Mouse (Mus musculus) lung, embryonic 15.5 days (tissue): ENCODE results near the gene Cds1. TPM values are rescaled to one million over a fixed set of nuclear protein-coding genes. Genes with fewer than 3 reads are reported as not detected.

Source experiments
- ATAC-seq: fragments of 200-750 bp; cut with Nextera tagmentation; 2 replicates; pipeline ENCODE4 v1.8.0; 2017; ENCODE audit warnings: moderate number of reproducible peaks, borderline replicate concordance; ENCODE audit not compliant: low FRiP score, low TSS enrichment; ENCODE audit errors: extremely low read depth
- H3K27ac ChIP-seq: fragments of 300-500 bp; sonication (generic); 2 replicates; pipeline ENCODE4 v1.5.1; 2015; ENCODE audit warnings: moderate library complexity, mild to moderate bottlenecking, inconsistent platforms
- H3K27me3 ChIP-seq: fragments of 300-500 bp; sonication (generic); 2 replicates; pipeline ENCODE4 v1.6.1; 2015; ENCODE audit warnings: inconsistent platforms
- H3K36me3 ChIP-seq: fragments of 300-500 bp; sonication (generic); 2 replicates; pipeline ENCODE4 v1.6.1; 2015; ENCODE audit warnings: inconsistent platforms
- H3K4me1 ChIP-seq: fragments of 300-500 bp; sonication (generic); 2 replicates; pipeline ENCODE4 v1.6.1; 2015; ENCODE audit warnings: inconsistent platforms
- H3K4me2 ChIP-seq: fragments of 300-500 bp; sonication (generic); 2 replicates; pipeline ENCODE4 v1.6.1; 2015; ENCODE audit warnings: inconsistent platforms, mild to moderate bottlenecking, moderate library complexity
- H3K4me3 ChIP-seq: fragments of 300-500 bp; sonication (generic); 2 replicates; pipeline ENCODE4 v1.5.1; 2015; ENCODE audit warnings: mild to moderate bottlenecking, inconsistent platforms
- H3K9ac ChIP-seq: fragments of 300-500 bp; sonication (generic); 2 replicates; pipeline ENCODE4 v1.6.1; 2015; ENCODE audit warnings: inconsistent platforms
- H3K9me3 ChIP-seq: fragments of 300-500 bp; sonication (generic); 2 replicates; pipeline ENCODE4 v1.6.1; 2016; ENCODE audit warnings: inconsistent platforms
- WGBS: fragments of 180-500 bp; shearing (Covaris S2); methylation state at CpG from one replicate; pipeline ENCODE4 v1.1.7; 2015; 5-methylcytosine and 5-hydroxymethylcytosine counted together
- polyA plus RNA-seq: library from polyadenylated mRNA; unstranded; fragments of >200 nt; fragmentation: Nextera tagmentation; extraction: Ambion mirVana; gene quantifications from 2 replicates; pipeline ENCODE4 v1.2.1, GENCODE M21; 2015

Cds1 gene
- polyA plus RNA-seq, 1 experiment from 2014 or later: 7.4 TPM

DNA sequence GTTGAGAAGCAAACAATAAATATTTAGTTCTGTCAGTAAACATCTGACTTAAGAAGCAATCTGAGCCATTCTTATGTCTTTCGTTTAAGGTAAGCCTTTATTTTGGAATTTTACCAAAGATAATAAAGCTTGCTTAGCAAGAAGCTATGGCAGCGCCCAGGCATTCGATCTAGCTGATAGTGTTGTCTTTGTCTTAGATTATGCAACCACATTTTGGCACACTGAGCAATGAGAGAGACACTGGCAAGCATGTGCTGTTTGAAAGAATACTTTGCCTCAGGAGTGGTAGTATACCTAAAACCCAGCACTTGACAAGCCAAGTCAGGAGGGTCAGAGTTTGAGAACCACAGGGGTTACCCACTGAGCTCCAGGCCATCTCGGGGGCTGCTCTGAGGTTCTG, 16.0 kb downstream of the Cds1 start:
- Histone ChIP-seq H3K36me3 (no peaks in the 10 kb centered on the region), H3K4me2 (no peak overlapping the region), H3K4me1 (peaks cover 3% of the 10 kb centered on the region; the same call in 1 of the 2 replicates), H3K27me3 (no peaks in the 10 kb centered on the region), H3K9ac (no peak overlapping the region), H3K4me3 (no peak overlapping the region), H3K27ac (no peak overlapping the region), H3K9me3 (no peaks in the 10 kb centered on the region)
- ATAC-seq: no peak
- WGBS: 66% methylated on average over 4 of the region's 4 CpGs

DNA sequence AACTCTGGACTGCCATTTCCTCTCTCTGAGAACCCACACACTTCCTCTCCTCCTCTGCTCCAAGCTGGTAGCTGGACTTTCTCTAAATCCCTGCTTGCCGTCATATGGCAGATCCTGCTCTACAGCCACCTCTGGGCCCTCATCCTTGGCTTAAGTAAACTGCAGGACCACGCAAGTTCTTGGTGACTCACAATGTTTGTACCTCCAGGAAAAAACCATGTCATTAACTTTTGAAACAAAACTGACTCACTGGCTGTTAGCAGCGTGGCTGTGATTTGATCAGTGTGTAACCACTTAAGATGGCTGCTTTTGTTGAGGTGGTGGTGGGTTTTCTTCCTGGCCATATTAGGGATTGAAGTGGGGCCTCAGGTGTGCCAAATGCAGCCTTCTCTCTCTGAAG, 19.4 kb downstream of the Cds1 start:
- Histone ChIP-seq H3K4me2 (no peak overlapping the region), H3K27me3 (no peaks in the 10 kb centered on the region), H3K9ac (no peak overlapping the region), H3K36me3 (no peaks in the 10 kb centered on the region), H3K9me3 (no peaks in the 10 kb centered on the region), H3K4me3 (no peak overlapping the region), H3K27ac (no peak overlapping the region), H3K4me1 (peaks cover 10% of the 10 kb centered on the region)
- no peak for ATAC-seq
- 53% methylated on average over 3 of the region's 3 CpGs for WGBS

DNA sequence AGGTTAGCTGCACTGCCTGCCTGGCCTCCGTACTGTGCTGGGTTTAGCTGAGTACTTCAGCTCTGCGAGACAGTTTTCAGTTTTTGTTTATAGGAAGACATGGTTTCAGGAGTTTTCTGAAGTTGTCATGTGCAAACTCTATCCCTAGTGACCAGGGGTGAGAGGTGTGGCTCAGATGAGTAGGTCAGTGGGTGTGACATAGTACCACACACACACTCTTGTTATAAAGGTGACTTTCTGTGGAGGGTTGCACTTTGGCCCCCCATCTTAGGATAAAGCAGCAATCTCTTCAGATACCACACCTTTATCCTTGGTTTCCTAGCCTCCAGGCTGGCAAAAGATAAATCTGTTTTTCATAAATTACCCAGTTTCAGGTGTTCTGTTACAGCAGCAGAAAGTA, 19.9 kb downstream of the Cds1 start:
- no peak overlapping the region for H3K4me3 ChIP-seq
- ATAC-seq: no peak
- no peaks in the 10 kb centered on the region for H3K36me3 ChIP-seq
- no peaks in the 10 kb centered on the region for H3K9me3 ChIP-seq
- peaks cover 12% of the 10 kb centered on the region for H3K4me1 ChIP-seq
- H3K27me3 ChIP-seq: no peaks in the 10 kb centered on the region
- H3K4me2 ChIP-seq: no peak overlapping the region
- WGBS: 66% methylated on average over 2 of the region's 2 CpGs
- no peak overlapping the region for H3K27ac ChIP-seq
- H3K9ac ChIP-seq: no peak overlapping the region

DNA sequence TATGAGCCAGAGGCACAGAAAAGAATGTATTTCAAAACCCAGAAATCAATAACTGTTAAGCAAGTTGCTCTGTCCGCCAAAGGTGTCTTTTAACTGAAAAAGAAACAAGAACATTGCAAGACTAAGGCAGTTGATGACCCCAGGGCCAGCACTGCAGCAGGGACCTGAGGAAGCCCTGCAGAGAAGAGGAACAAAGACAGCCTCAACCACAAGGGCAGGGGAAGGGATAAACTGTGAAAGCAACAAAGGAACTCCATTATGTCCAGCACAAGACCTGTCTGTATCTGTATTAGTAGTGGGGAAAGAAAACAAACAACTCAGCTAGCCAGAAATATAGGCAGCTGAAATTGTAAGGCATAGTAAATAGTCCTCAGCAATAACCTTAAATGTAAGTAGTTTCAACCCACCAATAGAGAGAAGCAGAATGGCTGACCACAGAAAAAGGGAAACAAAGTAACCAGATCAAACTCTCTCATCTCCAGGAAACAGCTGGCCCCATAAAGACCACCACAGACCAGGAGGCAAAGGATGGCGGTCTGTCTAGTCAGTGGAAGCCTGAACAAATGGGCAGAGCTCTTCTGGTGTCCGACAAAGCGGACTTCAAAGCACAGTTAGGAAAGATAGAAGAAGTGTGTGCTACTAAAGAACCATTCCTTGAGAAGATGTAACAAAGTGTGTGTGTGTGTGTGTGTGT, 21.1 kb downstream of the Cds1 start:
- Histone ChIP-seq H3K4me3 (no peak overlapping the region), H3K27ac (no peak overlapping the region), H3K4me2 (no peak overlapping the region), H3K4me1 (peaks cover 12% of the 10 kb centered on the region), H3K27me3 (no peaks in the 10 kb centered on the region), H3K36me3 (no peaks in the 10 kb centered on the region), H3K9me3 (no peaks in the 10 kb centered on the region), H3K9ac (no peak overlapping the region)
- ATAC-seq: no peak
- 77% methylated on average over 4 of the region's 4 CpGs for WGBS

DNA sequence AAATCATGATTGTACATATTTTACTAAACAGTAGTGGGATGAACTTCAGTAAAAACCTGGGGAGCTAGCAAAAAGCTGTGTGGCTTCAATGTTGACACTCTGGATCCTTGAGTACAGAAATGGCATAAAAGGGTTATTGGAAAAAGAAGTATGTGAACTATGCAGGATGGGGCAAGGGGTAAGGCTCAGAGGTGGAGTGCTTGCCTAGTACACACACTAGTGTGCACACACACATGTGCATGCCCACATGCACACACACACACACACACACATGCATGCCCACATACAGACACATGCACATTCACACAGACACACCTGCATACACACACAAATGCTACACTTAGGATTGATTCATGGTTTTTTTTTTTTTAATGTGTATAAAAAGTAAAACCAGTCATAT, 24.8 kb downstream of the Cds1 start:
- Histone ChIP-seq H3K4me2 (no peak overlapping the region), H3K9ac (no peak overlapping the region), H3K4me3 (no peak overlapping the region), H3K27ac (no peak overlapping the region), H3K27me3 (no peaks in the 10 kb centered on the region), H3K4me1 (peaks cover 9% of the 10 kb centered on the region), H3K9me3 (no peaks in the 10 kb centered on the region), H3K36me3 (no peaks in the 10 kb centered on the region)
- ATAC-seq: peak; percentile 37; the same call in 1 of the 2 replicates

DNA sequence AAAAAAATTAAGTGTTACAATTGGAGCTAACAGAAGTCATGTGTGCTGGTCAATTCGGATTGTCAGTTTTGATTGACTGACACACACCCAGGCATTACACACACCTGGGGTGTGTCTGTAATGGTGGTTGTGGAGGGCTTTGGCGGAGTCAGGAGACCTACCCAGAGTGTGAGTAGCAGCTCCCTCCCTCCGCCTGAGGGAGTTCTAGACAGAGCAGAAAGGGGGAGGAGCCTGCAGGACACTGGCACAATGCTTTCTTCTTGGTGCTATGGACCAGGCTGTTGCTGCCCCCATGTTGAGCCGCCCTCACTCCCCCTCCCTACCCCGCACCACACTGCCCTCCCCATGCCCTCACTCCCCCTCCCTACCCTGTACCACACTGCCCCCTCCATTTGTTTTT, 25.6 kb downstream of the Cds1 start:
- no peaks in the 10 kb centered on the region for H3K9me3 ChIP-seq
- no peaks in the 10 kb centered on the region for H3K27me3 ChIP-seq
- ATAC-seq: peak; percentile 65; the same call in 1 of the 2 replicates
- no peak overlapping the region for H3K9ac ChIP-seq
- H3K27ac ChIP-seq: no peak overlapping the region
- 68% methylated on average over 5 of the region's 5 CpGs for WGBS
- H3K36me3 ChIP-seq: no peaks in the 10 kb centered on the region
- no peak overlapping the region for H3K4me3 ChIP-seq
- H3K4me2 ChIP-seq: no peak overlapping the region
- H3K4me1 ChIP-seq: peaks cover 9% of the 10 kb centered on the region

DNA sequence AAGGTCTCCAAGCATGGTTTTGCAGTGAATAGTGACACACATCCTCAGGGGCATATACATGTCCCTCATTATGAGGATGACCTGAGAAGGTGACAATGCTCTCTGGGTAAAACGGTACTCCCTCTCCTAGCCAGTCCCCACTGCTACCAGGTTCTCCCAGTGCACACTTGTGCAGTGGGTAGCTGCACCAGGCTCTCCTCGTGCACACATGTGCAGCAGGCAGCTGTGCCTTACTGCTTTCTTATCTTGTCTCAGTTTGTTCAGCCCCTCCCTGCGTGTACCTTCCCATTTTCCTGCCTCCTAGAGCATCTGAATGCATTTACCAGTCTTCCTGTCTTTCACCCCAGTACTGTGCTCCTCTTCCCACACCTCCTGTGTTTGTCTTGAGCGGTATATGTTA, 27.7 kb downstream of the Cds1 start:
- H3K4me1 ChIP-seq: peaks cover 9% of the 10 kb centered on the region
- no peak overlapping the region for H3K4me3 ChIP-seq
- no peak overlapping the region for H3K27ac ChIP-seq
- no peaks in the 10 kb centered on the region for H3K27me3 ChIP-seq
- H3K36me3 ChIP-seq: no peaks in the 10 kb centered on the region
- no peak overlapping the region for H3K4me2 ChIP-seq
- no peaks in the 10 kb centered on the region for H3K9me3 ChIP-seq
- 23% methylated on average over 4 of the region's 4 CpGs for WGBS
- ATAC-seq: no peak
- H3K9ac ChIP-seq: no peak overlapping the region

DNA sequence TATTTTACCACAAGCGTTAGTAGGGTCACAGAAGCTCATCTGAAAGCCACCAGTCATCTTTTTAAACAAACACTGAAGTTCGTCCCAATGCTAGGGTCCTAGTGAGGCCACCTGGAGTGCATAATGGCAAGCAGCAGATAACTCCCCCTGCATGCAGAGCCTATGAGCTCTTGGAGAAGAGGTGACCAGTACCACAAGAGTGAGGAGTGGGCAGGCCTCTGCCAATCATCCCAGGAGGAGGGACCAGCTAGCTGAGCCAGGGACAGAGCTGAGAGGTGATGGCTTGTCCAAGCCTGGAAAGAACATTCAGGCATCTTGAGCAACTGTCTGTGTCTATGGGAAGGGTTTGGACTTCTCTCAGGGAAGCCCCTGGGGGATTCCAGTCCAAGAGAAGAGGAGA, 37.0 kb downstream of the Cds1 start:
- no peak overlapping the region for H3K4me3 ChIP-seq
- no peak overlapping the region for H3K9ac ChIP-seq
- no peak overlapping the region for H3K4me2 ChIP-seq
- H3K36me3 ChIP-seq: no peaks in the 10 kb centered on the region
- peak overlapping the region; percentile 68 for H3K27ac ChIP-seq
- H3K27me3 ChIP-seq: no peaks in the 10 kb centered on the region
- ATAC-seq: peak; percentile 55; the same call in 1 of the 2 replicates
- H3K4me1 ChIP-seq: peaks cover 3% of the 10 kb centered on the region; the same call in 1 of the 2 replicates
- no peaks in the 10 kb centered on the region for H3K9me3 ChIP-seq
- WGBS: 38% methylated on average over 2 of the region's 2 CpGs

DNA sequence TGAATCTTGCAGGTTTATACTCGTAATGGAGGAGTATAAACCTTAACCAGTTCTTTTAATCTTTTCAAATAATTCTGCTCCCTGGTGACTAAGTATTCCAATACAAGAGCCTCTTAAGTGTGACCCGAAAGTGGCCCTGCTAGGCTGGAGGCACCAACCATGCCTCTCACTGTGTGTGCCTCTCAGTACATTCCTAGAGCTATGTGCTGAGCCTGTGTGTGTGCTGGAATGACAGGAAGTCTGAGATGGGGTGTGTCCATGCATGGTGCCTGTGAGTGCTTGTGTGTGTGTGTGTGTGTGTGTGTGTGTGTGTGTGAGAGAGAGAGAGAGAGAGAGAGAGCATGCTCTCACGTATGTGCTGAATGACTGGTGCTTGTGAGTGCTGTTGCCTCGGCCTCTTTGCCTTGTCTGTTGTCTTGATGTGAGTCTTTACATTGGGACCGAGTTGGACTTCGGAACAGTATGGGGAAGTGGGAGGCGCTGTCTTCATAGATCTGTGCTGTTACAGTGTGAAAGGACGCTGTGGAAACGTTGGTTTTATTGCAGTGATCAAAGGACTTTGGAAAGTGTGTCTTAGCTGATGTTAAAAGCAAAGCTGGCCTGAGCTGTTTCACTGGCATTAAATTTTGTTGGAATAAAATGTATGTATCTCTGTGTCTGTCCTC, 37.6 kb downstream of the Cds1 start:
- 50% methylated on average over 9 of the region's 9 CpGs for WGBS
- ATAC-seq: peak; percentile 70
- Histone ChIP-seq H3K4me3 (no peak overlapping the region), H3K4me2 (no peak overlapping the region), H3K27me3 (no peaks in the 10 kb centered on the region), H3K9me3 (no peaks in the 10 kb centered on the region), H3K36me3 (no peaks in the 10 kb centered on the region), H3K4me1 (peaks cover 3% of the 10 kb centered on the region; the same call in 1 of the 2 replicates), H3K9ac (no peak overlapping the region), H3K27ac (peak overlapping the region; percentile 68)

DNA sequence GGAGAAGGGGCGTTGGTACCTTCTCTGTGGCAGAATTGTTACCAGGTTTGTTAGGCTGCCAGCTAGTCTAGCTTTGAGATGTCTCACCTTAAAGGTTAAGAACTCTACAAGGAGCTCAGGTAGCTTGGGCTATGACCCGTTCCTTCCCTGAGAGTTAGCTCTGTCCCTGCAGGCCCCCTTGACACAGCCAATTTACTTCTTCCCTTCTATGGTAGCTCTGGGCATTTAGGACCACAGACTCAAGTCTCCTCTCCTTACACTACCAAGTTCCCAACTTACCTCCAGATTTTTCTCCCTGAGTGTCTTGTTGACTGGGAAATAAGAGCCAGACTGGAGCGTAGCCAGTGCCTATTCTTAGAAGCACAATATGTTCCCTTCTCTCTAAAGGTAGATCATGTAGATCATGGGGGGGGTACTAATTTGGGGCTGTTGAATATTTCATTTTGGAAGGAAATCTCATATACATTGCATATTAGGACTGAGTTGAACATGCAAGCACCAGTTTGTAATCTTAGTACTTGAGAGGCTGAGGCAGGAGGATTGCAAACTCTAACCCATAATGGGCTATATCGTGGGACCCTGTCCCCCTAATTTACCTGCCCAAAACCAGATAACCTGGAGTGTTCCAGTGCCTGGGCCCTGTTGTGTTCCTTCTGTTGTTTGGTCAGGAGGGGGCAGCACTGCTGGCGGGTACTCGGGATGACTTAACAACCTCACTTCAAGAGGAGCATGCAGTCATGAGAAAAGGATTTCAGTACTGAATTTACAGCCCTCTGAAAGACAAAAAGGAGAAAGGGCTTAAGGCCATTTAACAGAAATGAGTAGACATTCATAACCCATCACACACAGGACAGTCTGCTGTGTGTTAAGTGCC, 46.6 kb downstream of the Cds1 start:
- H3K36me3 ChIP-seq: no peaks in the 10 kb centered on the region
- ATAC-seq: no peak
- H3K27me3 ChIP-seq: no peaks in the 10 kb centered on the region
- WGBS: 90% methylated on average over 6 of the region's 6 CpGs
- H3K4me3 ChIP-seq: no peak overlapping the region
- no peaks in the 10 kb centered on the region for H3K4me1 ChIP-seq
- no peaks in the 10 kb centered on the region for H3K9me3 ChIP-seq
- H3K27ac ChIP-seq: no peak overlapping the region
- H3K9ac ChIP-seq: no peak overlapping the region
- no peak overlapping the region for H3K4me2 ChIP-seq

DNA sequence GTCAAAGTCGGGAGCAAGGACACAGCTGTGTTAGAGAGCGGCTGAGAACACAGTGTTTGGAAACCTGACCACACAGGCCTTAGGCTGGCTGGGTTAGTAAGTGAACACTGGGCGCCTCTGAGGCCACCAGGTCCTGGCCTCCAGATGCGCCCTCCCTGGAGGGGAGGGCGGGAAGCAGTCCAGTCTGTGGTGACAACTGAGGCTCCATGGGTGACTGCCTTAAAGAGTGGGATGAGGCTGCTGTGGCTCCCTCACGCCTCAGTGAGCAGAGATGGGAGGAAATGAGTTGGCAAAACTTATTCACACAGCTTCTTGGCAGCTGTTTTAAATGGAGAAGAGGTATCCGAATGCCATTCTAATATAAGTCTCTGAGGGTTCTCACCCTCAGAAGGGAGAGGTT, 51.9 kb downstream of the Cds1 start:
- ATAC-seq: no peak
- 54% methylated on average over 7 of the region's 7 CpGs for WGBS
- Histone ChIP-seq H3K27ac (no peak overlapping the region), H3K27me3 (0 out of 2 replicates have a peak, but pooled peaks cover 6% of the 10 kb centered on the region), H3K36me3 (no peaks in the 10 kb centered on the region), H3K4me3 (no peak overlapping the region), H3K9me3 (no peaks in the 10 kb centered on the region), H3K4me1 (no peaks in the 10 kb centered on the region; the same call in 1 of the 2 replicates), H3K9ac (no peak overlapping the region), H3K4me2 (no peak overlapping the region)

DNA sequence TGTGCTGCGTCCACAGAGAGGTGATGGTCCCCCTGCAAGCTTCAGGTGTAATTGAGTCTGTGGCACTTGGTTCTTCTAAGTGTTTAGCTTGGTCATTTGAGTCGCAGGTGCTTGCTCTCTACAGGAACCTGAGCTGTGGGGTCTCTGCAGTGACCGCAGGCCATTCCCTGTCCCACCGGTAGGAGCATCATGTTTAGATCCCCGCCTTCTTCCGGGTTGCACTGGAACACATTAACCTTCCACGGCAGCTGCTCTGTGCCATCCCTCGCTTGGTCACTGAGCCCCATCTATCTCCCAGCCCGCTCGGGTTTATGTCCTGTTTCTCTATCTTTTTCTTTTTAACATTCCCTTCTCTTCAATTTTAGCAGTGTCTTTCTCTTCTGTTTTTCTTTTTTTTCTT, 54.3 kb downstream of the Cds1 start:
- no peak overlapping the region for H3K4me3 ChIP-seq
- ATAC-seq: no peak
- H3K4me1 ChIP-seq: no peaks in the 10 kb centered on the region; the same call in 1 of the 2 replicates
- whole genome bisulfite sequencing: 40% methylated on average over 10 of the region's 10 CpGs
- peaks cover 6% of the 10 kb centered on the region; the same call in 1 of the 2 replicates for H3K27me3 ChIP-seq
- no peak overlapping the region for H3K4me2 ChIP-seq
- no peak overlapping the region for H3K9ac ChIP-seq
- no peaks in the 10 kb centered on the region for H3K9me3 ChIP-seq
- H3K36me3 ChIP-seq: no peaks in the 10 kb centered on the region
- no peak overlapping the region for H3K27ac ChIP-seq
